Mouse (Mus musculus) urinary bladder, postnatal 4 days (tissue): Measurements from ENCODE around the gene Hs6st2.

Experiments
- DNase-seq, 2 experiments: peaks; one replicate each; pipeline ENCODE4 v3.0.0; 2021 to 2022; ENCODE audit warnings: low spot score in 2 of 2

Gene Hs6st2

DNA sequence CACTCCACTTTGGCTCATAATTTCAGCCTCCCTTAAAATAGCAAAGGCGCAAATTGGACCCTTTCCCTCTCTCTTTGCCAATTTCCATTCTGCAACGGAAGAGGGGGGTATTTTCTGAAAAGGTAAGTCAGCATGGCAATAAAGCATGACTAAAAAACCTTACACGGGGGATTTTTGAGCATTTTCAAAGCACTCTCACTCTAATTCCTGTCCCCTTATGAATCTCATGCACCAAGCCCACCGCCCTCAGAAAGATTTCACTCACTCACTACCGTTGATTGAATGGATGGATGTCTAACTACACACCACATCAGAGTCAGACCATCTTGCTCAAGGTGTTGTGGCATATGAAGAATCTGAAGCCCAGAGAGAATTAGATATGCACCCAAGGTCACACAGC is at the start of gene Hs6st2:
Hs6st2 (minus strand) TSS at position 101 of the 400 bp plus-strand sequence.
- DNase-seq, result no peak

DNA sequence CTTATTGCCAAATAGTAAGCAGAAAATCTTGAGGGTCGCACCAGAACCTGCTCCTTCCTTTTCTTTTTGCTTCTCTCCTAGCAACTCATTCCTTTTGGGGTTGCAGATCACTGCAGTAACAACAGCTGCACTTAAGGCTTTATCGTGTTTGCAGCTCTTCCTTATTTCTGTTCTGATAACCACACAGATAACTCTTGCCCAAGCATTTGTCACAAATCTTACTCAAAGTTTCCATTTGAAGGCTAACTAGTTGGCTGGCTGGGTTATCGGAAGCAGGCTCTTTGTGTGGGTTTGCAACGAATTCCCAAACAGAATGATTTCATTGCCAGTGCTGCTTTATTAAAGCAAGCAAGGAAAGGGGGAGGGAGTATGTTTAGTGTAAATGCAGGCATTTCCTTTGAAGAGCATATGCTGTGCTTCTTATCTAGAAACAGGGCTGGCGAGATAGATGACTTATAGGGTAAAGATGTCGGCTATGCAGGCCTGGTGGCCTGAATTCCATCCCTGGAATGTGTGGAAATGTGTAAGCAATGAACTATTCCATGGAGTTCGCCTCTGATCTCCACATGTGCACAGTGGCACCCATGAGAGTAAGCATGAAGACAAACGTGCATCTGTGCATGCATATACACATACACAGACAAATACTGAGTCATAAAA is 32.6 kb upstream of the Hs6st2 start:
- DNase-seq, result no peak

DNA sequence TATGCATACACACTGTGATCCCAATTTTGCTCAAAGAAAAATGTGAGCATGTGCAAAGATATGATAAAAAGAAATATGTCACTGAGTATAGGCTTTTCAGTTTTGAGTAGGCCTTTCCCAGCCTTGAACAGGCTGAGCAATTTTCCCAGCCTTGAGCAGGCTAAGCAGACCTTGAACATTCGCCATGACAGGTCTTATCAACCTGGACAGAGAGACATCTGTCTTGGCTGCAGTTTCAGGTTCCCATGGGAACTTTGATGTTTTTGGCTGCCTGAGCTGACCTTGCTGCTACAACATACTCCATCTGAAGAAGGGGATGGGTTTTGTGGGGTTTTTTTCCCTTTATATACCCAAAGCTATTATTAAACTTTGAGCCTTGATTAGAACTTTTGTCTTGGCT is 31.3 kb upstream of the Hs6st2 start:
- peak in 1 of 2 experiments; percentile 15 for DNase-seq

DNA sequence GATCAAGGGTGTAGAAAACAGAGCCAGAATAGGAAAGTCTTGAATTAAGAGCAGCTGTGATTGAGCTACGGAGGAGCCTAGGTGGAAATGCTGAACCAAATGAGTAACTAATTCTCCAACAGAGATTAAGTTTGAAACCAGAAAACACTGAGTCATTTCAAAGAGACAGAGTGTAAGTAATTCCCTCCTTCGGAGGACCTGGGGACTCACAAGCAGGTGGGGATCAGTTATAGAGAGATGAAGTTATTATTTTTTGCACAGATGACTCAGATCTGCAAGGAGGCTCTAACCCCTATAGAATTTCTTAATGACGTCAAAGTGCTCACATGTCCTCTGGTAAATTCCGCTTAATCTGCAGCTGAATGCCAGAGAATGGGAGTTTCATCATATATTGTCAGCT is 21.2 kb upstream of the Hs6st2 start:
- no peak for DNase-seq

DNA sequence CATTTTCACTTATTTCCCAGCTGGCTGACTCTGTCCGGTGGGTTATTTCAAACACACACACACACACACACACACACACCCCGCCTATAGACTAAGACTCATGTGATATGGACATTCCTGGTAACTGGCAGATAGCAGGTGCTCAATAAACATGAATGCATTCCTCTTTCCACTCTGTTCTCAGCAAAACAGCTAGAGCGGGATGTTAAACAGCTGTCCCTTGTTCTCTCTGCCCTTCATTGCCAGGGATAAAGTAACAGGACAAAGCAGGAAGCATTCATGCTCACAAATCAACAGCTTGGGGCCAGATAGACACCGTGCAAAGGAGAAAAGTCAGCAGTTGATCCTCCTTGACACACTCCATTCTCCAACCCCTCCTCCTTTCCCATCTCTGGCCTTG is 17.4 kb upstream of the Hs6st2 start:
- no peak for DNase-seq

DNA sequence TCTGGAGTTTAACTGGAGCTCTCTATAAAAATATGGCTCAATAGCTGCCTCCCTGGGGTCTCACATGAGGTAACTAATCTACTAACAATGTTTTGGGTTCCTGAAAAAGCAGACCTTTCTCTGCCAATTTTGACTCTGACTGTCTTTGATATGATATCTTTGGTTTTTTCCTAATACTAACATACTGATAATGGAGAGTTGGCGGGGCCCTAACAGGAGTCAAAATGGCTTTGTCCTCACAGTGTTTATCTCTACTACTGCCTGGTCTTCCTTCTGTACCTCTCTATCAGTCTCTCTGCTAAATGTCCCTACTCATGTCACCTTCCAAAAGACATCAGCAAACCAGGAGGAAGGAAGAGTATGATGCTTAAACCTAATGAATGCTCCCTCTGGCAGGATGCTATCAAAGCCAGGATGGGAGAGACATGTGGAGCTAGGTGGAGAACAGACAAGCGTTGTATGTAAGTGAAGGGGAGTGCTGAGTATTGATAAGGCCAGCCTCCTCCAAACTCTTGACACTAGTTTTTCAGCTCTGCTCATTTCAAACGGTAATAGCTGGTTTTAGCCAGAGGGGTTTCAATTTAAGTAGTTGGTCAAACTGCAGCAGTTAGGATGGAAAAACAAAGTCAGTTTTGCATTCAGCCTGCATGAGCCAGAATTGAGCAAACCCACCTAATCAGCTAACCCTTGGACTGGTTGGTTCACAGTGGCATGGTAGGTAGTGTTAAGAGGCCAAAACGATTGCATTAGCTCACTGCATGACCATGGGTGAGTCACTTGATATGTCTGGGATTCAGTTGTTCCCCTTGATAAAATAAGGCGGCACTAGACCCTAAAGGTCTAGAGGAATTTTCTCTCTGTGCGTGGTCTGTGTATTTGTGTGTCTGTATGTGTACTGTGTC is 4.6 kb upstream of the Hs6st2 start:
- no peak for DNase-seq

DNA sequence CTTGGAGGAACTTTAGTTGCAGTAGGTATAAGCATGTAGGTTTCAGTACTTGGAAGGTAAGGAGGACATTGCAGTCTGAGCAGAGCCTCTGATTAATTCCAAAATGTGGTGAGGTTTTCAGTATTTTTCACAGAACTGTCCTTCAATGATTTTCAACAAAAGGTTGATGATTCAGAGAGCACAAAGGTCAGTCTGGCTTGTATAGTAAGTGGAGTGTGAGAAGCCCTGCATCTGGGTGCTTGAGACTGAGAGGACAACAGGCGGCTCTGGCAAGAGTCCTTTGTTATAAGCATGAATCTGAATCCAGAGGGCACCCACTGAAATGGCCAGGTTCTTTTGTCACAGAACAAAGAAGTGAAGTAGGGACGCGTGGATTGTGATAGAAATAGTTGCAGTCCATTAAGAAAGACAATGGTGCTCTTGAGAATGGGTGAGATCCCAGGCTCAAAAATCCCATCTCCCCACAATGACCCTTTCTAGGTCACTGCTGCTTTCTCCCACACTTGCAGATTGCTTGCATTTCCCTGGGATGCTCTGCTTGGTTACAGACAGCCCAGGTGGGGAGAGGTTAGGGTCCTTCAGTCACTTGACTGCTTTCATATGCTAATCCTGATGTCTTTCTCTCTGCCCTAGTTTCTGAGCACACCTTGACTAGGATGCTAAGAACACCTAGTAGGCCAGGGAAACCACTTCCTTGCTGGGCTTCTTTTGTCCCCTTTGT is 2.8 kb upstream of the Hs6st2 start:
- DNase-seq, result no peak

DNA sequence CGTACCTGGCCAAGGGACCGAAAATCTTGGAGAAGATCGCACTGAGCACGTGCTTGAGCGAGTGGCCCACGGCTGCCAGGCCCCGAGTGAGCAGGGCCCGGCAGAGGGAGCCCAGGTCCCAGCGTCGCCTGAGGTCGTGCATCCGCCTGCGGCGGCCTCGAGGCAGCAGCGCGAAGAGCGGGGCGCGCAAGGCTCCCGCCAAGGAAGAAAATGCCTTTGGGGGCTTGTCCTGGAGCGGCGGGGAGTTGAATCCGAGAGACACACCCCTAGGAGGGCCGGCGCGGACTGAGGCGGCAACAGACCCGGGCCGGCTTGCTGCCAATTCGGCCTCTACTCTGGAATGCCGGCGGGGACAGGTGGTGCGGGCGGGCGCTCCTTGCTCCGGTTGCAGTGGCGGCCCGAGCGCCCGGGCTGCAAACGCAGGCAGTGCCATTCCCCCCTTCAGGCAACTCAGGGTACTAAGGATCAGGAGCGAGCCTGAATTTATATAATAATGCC is 437 bp downstream of the Hs6st2 start:
- peak; percentile 21 to 60 for DNase-seq

DNA sequence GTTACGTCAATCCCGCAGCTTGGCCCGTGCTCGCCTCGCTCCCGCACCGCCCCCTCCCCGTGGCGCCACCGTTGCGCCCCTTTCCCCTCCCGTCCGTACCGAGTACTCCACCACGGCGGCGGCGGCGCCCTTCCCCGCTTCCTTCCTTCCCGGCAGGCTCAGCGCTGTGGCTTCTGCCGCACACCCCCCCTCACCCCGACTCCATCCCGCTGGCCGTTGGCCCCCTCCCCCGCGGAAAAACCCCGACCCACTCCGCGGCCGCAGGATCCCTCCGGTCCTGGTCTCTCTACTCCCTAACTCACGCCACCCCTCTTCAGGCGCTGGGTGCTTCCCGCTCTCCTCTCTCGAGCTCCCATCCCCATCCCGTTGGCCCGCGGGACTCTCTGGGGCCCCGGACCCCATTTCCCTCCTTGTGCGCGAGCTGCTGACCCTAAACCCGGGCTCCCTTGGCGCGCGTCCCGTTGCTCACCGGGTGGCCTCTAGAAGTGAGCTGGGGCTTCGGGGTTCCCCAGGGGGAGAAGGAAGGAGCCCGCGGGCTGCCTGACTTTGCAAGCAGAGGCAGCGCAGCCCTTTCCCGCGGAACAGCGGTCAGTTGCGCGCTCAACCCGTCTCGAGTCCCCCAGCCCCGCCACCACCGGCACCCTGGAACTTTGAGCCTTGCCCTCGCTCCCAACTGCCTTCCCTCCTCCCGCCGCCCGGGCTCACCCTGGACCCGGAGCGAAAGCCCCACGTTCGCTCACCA is 1.1 kb downstream of the Hs6st2 start:
- DNase-seq, result peak; percentile 17 to 61

DNA sequence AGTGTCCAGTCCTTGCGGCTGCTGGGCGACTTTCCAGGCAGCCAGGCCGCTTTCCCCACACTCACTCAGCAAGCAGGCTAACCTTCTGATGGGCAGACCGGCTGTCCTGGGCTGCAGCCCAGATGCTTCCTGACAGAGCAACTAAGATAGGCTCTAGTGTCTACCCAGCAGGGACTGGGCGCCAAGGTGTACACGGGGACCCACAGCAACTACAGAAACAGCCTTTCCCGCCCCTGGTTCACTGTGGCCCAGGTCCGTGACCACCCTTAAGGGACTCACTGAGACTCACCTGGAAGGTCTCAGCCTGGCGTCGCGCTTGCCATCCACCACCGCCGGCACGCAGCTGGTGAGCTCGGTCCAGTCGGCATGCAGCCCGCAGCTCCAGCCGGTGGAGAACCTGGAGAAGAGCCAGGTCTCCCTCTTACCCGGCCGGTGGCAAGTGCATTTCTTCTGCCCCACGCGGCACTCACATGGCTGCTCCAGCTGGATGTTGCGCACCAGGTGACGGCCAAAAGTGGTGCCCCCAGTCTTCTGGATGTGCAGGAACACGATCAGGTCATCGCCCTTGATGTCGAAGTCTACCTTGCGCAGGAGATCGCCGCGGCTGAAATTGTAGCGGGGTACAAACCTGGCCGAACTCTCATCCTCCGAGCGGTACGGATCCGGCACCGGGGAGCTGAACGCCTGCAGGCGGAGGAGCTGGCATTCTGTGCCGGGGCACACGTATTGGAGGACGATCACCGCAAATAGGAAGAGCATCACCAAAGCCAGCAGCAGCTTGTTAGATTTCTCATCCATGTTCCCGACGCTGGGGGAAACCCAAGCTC is 1.8 kb downstream of the Hs6st2 start:
- peak in 1 of 2 experiments; percentile 16 for DNase-seq

DNA sequence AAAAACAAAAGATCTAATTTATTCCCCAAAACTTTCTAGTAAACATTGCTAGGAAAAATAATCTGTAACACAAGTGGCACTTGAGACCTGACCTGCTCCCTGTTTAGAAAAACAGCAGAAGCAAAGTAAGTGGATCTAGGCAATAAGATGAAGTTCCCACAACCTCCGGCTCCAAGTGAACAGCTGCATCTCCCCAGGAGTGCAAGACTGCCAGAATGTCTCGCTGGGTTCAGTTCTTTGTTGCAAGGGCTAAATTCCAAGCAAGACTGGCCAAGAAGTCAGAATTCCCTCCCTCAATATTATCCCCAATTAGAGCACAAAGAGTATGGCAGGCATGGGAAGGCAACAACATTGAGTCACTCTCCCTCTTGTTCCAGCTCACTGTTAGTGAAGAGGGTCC is 23.4 kb downstream of the Hs6st2 start:
- no peak for DNase-seq

DNA sequence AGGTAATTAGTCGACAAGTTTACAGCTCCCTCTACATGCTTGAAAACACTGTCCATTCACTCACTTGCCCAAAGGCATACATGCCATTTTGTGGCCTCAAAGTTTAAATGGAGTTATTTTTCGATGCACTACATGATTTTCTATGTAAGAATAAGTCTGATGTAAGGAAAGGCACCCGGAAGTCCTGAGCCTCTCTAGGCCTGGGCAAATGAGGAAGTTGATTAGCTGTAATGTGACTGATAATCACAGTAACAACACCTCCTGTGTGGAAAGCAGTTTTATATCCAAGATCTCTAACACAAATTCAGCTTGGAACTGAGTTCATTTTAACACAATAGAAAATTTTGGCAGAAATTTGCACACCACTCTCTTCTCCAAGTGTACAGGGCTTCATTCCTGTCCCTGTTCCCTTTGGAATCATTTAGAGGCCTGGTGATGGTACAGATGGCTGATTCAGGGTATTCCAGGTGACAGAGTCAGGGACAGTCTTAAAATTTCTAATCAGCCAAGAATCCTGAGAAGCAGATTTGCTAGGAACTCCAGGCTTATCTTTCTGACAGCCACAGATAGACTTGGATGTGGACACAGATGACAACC is 38.9 kb downstream of the Hs6st2 start:
- DNase-seq, result no peak

DNA sequence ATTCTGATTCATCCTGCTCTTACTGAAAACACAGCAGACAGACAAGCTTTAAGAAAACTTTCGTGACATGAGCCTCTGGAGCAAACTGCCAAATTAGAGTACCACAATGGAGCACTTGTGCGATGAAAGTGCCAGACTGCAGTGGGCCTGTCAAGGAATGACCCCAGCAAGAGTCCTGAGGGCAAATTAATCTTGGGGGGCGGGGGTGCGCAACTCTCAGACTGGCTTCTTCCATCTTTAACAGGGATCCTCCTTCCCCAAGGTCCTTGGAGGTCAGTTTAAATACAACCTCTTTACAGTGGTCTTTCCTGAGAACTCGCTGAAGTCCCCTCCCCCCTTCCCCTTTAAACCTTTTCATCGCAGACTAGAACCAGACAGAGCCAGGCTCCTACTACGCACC is 45.9 kb downstream of the Hs6st2 start:
- DNase-seq, result no peak

DNA sequence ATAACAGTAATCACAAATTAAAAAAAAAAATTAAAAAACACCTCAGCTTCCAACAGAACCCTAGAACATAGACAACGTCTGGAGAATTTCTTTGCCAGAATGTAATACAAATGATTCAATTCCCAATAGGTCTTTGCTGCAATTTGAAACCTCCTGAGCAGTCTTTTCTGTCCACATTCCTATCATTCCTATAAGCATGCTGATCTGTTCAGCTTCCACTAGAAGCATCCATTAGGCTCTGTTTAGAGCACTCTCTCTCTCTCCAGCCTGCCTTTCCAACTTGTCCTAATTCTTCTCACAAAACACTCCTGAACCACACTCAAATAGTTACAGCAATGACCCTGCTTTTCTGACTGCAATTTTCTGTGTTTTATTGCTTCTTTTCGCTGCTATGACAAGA is 50.3 kb downstream of the Hs6st2 start:
- DNase-seq, result no peak

DNA sequence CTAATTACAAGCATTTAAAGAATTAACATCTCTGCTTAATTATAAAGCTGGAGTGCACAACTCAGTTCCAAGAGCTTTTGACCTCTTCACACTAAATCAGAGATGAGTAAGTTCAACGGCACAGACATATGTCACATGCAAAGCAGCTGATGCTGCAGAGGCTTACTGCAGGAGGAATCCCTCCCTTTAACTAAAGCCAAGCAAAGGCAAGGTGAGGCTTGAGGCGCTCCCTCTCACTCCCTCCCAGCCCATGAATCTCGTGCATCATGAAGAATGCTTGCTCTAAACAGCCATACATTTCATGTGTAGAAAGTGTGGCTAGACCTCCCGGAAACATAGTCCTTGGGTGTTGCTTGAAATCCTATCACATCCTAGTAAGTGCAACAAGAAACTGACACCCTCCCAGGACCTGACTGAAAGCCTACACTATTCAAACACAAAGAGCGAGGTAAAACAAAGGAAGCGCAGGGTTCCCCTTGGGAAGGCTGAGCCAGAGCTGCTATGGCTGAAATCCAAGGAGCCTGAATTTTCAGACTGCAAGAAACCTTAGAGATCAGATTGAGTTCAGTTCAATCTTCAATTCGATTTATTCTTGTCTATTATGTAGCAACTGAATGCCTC is 67.2 kb downstream of the Hs6st2 start:
- DNase-seq, result no peak

DNA sequence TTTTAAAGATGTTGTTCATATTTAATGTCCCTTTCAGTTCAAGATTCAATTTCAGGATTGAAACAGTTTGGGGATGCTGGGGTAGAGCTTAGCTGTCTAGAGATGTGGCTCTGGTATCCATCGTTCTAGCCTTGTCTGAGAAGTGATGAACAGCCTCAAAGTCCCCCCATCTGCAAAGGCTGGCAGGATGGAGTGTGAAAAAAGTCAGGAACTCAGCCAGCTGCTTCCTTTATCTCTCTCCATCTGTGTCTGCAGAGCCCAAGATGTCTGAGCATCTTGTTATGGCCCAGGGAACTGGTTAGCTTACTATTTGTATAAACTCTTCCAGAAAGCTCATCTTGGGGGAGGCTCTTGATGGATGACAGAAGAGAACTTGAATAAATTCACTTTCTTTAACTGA is 70.9 kb downstream of the Hs6st2 start:
- no peak for DNase-seq

DNA sequence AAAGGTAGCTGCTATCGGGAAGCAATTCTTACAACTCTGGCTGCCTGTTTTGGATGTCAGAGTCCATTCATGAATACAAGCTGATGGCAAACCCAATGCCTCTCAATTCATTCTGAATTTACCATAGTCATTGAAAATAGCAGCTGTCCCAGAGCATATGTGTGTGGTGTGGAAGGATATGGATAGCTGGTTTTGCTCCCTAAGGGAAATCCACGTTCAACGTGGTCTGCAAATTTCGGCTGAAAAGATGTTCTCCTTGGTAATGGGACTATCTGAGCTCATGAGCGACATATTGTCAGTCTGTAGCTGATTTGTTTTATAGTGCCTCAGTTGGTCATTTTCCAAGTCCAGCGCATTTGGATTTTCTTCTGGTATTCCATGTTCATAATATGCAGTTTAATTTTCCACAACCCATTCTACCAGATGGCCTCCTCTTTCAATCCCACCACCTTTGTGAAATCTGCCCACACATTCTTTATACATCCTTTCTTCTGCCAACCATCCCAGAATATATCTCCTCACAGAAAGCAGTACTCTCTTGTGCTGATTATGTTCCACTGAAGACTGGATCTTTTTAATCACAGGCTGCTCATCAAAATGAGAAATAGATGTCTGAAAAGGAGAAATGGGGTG is 75.3 kb downstream of the Hs6st2 start:
- DNase-seq, result no peak

DNA sequence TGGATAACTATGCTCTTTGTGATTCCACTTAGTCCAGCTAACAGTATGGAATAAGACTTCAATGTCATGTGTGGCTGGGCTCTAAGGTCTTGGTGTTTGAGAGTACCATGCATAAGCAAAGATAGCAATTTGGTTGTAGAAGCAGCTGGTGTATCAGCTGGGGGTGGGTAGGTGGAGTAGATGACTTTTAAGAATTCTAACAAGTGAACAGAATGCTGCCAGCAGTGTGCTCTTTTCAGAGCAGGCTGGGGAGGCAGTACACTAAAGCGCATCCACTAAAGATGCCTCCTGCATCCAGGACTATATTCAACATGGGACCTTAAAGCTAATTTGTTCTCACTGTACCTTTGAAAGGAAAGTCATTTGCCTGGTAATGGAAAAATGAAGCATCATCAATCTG is 88.9 kb downstream of the Hs6st2 start:
- no peak for DNase-seq

DNA sequence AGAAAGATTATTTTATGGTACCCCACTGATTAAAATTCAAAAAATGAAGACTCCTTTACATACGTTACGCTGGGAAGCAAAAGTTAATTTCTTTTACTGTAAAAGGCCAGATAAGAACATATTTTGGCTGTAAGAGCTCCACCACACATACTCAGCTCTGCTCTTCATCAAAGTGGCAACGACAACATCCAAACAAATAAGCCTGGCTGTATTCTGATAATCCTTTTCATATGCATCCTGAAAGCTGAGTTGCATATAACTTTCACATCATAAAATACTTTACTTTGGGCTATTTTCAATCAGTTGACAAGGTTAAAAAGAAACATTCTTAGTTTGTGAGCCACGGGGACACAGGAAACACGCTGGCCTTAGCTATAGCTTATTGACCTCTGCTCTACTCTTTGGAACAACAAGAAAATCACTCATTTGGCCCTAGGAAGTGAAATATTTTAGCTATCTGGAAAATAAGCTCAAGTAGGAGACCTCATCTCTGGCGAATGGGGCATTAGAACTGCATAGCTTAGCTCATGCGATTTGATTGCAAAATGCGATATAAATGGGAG is 91.1 kb downstream of the Hs6st2 start:
- DNase-seq, result no peak
